Mouse (Mus musculus) left cerebral cortex, postnatal 36 days (tissue): ENCODE results near the gene Prr23a1. TPM values are rescaled to one million over a fixed set of nuclear protein-coding genes. Genes with fewer than 3 reads are reported as not detected.

Source experiments
- total RNA-seq, 2 experiments: library from RNA; stranded (reverse); gene quantifications; 2 replicates each; pipeline ENCODE4 v1.2.3; 2021

Prr23a1 gene
- total RNA-seq, 2 experiments from 2014 or later, result not detected

Other genes with a start within 250 kb of the Prr23a1 start
- gene Mrps22, start 240.8 kb upstream of the Prr23a1 start, total RNA-seq, result 10 to 100 TPM; 26.7 to 28.7 TPM
- not detected for gene Prr23a2, start 14.0 kb downstream of the Prr23a1 start, total RNA-seq
- gene Prr23a3, start 22.3 kb downstream of the Prr23a1 start, total RNA-seq, result not detected
- gene 7420426K07Rik, start 60.6 kb downstream of the Prr23a1 start, total RNA-seq, result not detected
- gene Foxl2, start 112.8 kb downstream of the Prr23a1 start, total RNA-seq, result under 1 TPM; 0.91 to 0.99 TPM
- gene Faim, start 143.9 kb downstream of the Prr23a1 start, total RNA-seq, result 10 to 100 TPM; 32.3 to 34.1 TPM
- not detected for gene Gm1123, start 193.2 kb downstream of the Prr23a1 start, total RNA-seq